Mouse (Mus musculus) gastrocnemius, postnatal 10 days (tissue): ENCODE data around the gene Igsf9. TPM values are rescaled to one million over a fixed set of nuclear protein-coding genes. Genes with fewer than 3 reads are reported as not detected.
A peak's percentile ranks its signal among the peaks of the same experiment; 100 is the strongest.

ENCODE experiments used
- DNase-seq: peaks from one replicate; pipeline ENCODE4 v3.0.0; 2021; ENCODE audit warnings: mixed read lengths
- total RNA-seq, 2 experiments: library from RNA; stranded (reverse); gene quantifications; 2 replicates each; pipeline ENCODE4 v1.2.3; 2021

Igsf9 gene
- total RNA-seq, 2 experiments from 2014 or later, result 0.56 to 0.86 TPM

DNA sequence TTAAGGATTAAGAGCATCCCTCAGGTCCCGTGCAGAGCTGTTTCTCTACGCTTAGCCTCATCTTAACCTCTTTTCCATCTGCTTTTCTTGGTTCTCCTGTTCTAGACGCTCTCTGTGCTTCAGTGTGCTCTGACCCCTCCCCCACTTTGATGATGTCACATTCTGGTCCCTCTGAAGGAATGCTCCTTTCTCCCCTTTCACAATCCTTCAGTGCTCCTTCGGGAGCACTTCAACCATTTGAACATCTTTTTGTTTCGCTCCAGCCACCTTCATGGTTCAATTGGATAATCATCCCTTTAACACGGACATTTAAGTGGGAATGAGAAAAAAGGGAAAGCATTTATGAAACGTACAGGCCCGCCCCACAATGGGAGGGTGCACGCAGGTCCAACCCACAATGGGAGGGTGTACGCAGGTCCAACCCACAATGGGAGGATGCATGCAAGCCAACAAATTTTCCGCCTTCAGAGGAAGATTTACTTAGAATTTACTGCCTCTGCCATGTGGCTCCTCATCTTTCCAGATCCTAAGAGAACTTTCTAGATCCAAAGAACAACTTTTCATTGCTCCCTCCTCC, 13.2 kb upstream of the Igsf9 start:
- no peak for DNase-seq

GRCm38 (mm10) chr1:172469373-172469772, 12.2 kb upstream of the Igsf9 start:
- no peak for DNase-seq

GRCm38 (mm10) chr1:172469810-172470448, 11.7 kb upstream of the Igsf9 start:
- no peak for DNase-seq

DNA sequence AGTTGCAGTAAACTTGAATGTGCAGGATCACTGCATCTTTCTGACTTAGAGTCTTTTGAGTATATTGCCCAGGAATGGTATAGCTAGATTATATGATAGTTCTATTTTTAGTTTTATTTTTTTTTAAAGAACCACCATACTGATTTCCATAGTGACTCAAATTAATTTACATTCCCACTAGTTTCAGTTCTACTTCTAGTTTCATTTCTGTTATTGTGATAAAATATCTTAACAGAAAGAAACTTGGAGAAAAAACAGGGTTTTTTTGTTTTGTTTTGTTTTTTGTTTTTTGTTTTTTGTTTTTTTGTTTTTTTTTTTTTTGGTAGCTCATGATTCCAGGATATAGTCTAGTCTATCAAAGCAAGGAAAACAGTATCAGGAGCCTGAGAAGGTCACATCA, 8.7 kb upstream of the Igsf9 start:
- no peak for DNase-seq

- DNase-seq, result no peak
Measured at GRCm38 (mm10) chr1:172474196-172474595, 7.4 kb upstream of the Igsf9 start.

GRCm38 (mm10) chr1:172475054-172475741, 6.4 kb upstream of the Igsf9 start, which contains the start of gene Slamf9:
TSS of gene Slamf9 (plus strand) at chr1:172475358.
- DNase-seq, result no peak

DNA sequence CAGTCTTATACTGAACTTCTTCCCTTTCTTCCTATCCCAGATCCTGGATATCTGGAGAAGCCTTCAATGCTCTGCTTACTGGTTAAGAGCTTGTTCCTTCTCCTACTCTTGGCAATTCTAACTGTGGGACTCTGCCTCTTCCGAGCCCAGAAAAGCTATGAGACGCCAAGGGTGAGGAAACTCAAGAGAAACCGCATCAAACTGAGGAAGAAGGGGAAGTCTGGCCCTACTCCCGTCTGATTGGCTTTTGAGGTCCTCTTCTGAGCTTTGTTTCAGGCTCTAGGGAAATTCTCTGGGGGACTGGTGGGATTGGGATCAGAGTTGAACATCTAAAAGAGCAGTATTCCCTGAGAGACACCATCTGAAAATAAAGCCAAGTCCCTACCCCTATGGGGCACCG, 3.6 kb upstream of the Igsf9 start:
- no peak for DNase-seq

DNA sequence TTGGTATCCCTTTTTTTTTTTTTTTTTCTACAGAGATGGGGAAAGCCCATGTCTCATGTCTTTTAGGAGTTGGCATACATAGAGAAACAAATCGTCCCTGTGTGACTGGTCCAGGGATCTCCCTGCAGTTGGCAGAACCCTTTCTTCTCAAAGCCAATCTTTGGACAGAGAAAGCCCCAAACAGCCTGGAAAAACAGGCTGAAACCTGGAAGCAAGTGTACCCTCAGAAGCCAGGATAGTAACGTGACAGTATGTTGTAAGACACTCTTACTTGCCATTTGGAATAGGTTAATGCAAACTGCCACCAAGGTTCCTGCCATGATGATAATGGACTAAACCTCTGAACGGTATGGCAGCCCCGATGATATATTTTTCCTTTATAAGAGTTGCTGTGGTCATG, 1.2 kb upstream of the Igsf9 start:
- DNase-seq, result no peak

DNA sequence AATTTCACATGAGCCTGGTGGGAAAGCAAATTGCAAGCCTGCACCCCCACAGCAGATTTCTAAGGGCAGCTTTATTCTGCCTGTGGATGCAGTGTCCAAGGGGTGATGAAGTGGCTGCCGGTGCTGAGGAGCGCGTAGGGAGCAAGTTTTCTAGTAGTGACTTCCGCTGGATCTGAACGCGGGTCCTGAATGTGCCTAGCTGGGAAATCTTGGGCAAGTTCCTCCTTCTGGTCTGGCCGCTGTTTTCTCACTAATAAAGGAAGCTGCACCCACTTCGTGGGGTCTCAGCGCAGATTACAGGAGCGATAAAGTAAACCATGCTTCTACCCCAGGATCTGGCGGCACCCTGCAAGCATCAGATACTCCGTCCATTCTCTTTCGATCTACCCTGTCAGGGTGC, 477 bp upstream of the Igsf9 start:
- DNase-seq, result no peak

- DNase-seq, result no peak
Measured at GRCm38 (mm10) chr1:172482518-172483360, 1.2 kb downstream of the Igsf9 start.

GRCm38 (mm10) chr1:172483361-172483660, 1.7 kb downstream of the Igsf9 start:
- DNase-seq, result no peak

- no peak for DNase-seq
Measured at GRCm38 (mm10) chr1:172484236-172484635, 2.6 kb downstream of the Igsf9 start.

GRCm38 (mm10) chr1:172484671-172485070, 3.1 kb downstream of the Igsf9 start:
- no peak for DNase-seq

DNA sequence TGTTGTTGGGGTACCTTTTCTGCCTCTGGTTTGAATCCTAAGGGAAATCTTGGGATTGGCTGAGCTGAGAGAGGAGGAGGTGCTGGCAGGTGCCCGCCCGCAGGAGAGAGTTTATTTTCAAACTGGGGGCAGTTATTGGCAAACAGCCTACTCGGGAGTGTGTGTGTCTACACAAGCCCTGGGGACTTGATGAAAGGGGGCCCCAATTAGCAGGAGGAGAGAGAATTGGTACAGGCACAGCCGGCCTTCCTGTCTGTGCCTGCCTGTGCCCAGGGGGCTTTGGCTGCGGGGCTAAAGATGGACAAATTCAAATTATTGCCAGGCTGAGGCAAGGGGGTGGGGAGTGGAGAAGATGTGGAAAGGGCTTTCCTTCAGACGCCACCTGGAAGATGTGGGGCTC, 4.2 kb downstream of the Igsf9 start:
- DNase-seq, result no peak

DNA sequence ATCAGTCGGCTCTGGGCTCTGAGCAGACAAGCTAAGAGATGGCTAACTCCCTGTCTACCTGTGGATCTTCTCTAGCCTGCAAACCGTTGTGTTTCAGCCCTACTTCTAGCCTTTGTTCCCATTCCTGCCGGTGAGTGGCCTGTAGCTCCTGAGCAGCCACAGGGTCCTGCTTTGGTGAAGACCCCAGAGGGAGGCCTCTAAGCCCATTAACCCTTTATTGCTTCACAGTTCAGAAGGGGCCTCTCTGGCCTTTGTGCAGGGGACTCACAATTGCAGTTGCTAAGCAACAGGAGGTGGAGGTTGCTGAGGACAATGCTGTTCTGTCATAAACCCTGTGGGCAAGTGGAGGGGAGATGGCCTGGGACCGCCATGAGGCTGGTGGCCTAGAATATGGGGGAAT, 4.6 kb downstream of the Igsf9 start:
- DNase-seq, result no peak

DNA sequence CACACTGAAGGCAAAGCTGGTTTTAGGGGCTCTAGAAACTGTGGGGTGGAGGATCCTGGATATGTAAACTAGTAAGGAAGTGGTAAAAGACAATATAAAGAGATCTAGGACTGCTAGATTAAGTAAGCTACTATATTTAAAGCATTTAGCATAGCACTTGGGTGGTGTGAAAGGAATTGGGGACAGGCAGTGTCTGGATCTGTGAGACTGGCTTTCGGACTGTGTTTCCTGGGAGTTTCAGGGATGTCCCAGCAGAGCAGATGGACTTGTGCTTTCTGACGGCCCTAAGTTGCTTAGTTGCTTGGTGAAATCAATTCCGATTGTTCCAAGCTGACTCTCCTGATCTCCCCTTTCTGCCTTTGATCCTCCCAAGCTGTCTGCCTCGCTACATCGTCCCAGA, 5.1 kb downstream of the Igsf9 start:
- no peak for DNase-seq

- no peak for DNase-seq
Measured at GRCm38 (mm10) chr1:172487859-172488258, 6.3 kb downstream of the Igsf9 start.

DNA sequence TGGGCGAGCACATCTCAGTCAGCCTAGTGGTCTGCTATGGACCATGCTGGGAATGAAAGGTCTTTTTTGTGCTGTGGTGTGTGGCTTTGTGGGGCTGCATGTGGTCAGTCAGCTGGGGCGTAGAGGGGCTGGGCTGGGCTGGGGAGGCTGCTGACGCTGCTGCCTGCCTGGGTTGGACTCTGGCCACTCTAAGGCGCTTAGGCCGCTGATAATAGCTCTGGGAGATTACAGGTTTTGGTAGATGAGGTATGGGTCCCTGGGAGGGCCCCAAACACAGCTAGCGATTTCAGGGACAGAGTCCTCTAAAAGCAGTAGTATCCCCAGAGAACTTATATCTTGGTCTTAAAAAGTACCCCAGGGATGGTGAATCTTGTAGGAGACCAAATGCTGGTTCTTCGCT, 7.2 kb downstream of the Igsf9 start:
- no peak for DNase-seq

DNA sequence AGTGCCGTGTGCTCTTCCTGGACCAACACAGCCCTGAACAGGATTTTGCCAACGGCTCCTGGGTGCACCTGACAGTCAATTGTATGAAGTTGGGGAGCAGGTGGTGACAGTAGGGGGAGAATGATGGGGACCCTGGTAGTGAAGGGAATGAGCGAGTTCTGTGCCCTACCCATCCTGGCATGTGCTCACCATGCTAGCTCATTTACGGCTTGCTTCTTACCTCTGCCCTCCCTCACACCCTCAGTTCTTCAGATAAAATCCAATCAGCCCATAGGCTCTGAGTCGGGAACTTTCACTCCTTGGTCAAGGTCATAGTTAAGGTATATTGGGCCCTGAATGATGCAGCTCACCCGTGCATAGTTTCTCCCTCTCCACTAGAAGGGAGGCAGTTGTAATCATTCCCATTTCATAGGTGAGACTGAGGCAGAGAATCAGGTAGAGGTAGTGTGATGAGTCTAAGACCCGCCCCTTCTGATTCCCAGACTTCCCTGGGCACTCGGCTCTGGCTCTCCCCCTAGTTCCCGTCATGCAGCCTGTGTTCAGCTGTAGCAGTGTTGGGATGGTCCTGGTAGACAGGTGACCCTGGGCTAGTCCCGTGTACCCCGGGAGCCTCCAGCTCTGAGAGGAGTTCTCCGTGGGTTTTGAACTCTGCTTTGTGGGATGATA, 8.1 kb downstream of the Igsf9 start:
- no peak for DNase-seq

- peak; percentile 95 for DNase-seq
Measured at GRCm38 (mm10) chr1:172490261-172490661, 8.7 kb downstream of the Igsf9 start.

- no peak for DNase-seq
Measured at GRCm38 (mm10) chr1:172492047-172492446, 10.5 kb downstream of the Igsf9 start.

DNA sequence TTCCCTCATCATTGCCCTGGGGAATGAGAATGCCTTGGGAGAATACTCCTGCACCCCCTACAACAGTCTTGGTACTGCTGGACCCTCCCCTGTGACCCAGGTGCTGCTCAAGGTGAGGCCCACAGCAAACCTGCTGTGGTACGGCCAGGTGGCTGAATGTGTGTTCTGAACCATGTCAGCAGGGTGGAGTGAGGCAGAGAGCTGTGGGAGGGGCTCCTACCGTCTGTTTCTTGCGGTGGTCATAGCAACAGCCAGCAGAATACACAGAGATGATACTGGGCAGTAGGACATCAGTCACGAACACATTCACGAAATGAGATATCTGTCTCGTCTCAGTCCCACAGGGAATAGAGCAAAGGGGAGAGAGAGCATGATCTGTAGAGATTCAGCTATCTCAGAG, 11.9 kb downstream of the Igsf9 start:
- no peak for DNase-seq

DNA sequence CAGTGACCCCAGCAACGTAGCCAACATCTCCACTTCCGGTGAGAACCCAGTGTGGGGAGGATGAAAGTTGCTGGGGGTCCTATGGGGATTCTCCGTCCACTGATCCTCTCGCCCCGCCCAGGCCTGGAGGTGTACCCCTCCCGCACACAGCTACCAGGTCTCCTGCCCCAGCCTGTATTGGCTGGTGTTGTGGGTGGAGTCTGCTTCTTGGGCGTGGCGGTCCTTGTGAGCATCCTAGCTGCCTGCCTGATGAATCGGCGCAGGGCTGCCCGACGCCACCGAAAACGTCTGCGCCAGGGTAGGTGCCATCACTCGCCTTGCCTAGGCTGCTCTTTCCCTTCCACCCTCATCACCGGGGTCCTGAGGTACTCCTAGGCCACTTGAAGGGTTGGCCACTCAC, 14.4 kb downstream of the Igsf9 start:
- no peak for DNase-seq
